Mouse (Mus musculus) fibroblast of lung, adult 2 months (primary cell): ENCODE measurements around the gene Ube2h.
A peak's percentile ranks its signal among the peaks of the same experiment; 100 is the strongest.

Experiments
- DNase-seq: peaks from one replicate; pipeline ENCODE4 v3.0.0-alpha.2; 2011; ENCODE audit warnings: low read depth

Ube2h gene

GRCm38 (mm10) chr6:30299683-30300082 is 4.7 kb downstream of the Ube2h start:
- DNase-seq, result no peak

- DNase-seq, result no peak
Measured at GRCm38 (mm10) chr6:30299116-30299515, 5.2 kb downstream of the Ube2h start.

- DNase-seq, result no peak
Measured at GRCm38 (mm10) chr6:30292579-30292978, 11.8 kb downstream of the Ube2h start.

GRCm38 (mm10) chr6:30287958-30288357 is 16.4 kb downstream of the Ube2h start:
- DNase-seq, result no peak

- no peak for DNase-seq
Measured at GRCm38 (mm10) chr6:30286642-30287041, 17.7 kb downstream of the Ube2h start.

GRCm38 (mm10) chr6:30284177-30284576 is 20.2 kb downstream of the Ube2h start:
- no peak for DNase-seq

GRCm38 (mm10) chr6:30282361-30282760 is 22.0 kb downstream of the Ube2h start:
- no peak for DNase-seq

GRCm38 (mm10) chr6:30278374-30278773 is 26.0 kb downstream of the Ube2h start:
- DNase-seq, result no peak

GRCm38 (mm10) chr6:30276882-30277281 is 27.5 kb downstream of the Ube2h start:
- DNase-seq, result no peak

GRCm38 (mm10) chr6:30276375-30276774 is 28.0 kb downstream of the Ube2h start:
- DNase-seq, result no peak

- DNase-seq, result no peak
Measured at GRCm38 (mm10) chr6:30275159-30275847, 29.0 kb downstream of the Ube2h start.

GRCm38 (mm10) chr6:30272911-30273310 is 31.4 kb downstream of the Ube2h start:
- DNase-seq, result no peak

GRCm38 (mm10) chr6:30272338-30272905 is 31.9 kb downstream of the Ube2h start:
- no peak for DNase-seq

- no peak for DNase-seq
Measured at GRCm38 (mm10) chr6:30269846-30270245, 34.5 kb downstream of the Ube2h start.

GRCm38 (mm10) chr6:30267486-30267885 is 36.9 kb downstream of the Ube2h start:
- DNase-seq, result no peak

GRCm38 (mm10) chr6:30265402-30265801 is 38.9 kb downstream of the Ube2h start:
- DNase-seq, result no peak

- no peak for DNase-seq
Measured at GRCm38 (mm10) chr6:30263053-30263452, 41.3 kb downstream of the Ube2h start.

- DNase-seq, result no peak
Measured at GRCm38 (mm10) chr6:30259271-30259670, 45.1 kb downstream of the Ube2h start.

- DNase-seq, result no peak
Measured at GRCm38 (mm10) chr6:30257962-30258361, 46.4 kb downstream of the Ube2h start.

- no peak for DNase-seq
Measured at GRCm38 (mm10) chr6:30255846-30256245, 48.5 kb downstream of the Ube2h start.

- DNase-seq, result peak; percentile 69
Measured at GRCm38 (mm10) chr6:30252271-30253010, 51.9 kb downstream of the Ube2h start.

GRCm38 (mm10) chr6:30248708-30249107 is 55.6 kb downstream of the Ube2h start:
- peak; percentile 43 for DNase-seq

- DNase-seq, result no peak
Measured at GRCm38 (mm10) chr6:30245940-30246339, 58.4 kb downstream of the Ube2h start.
